Mouse (Mus musculus) embryonic fibroblast, embryonic 13.5 days (primary cell): ENCODE measurements around the gene Vdr. TPM values are rescaled to one million over a fixed set of nuclear protein-coding genes. Genes with fewer than 3 reads are reported as not detected.

Experiments
- H3K27ac ChIP-seq: 2 replicates; pipeline ENCODE4 v1.5.1; 2012; ENCODE audit warnings: low read length, control low read depth, inconsistent platforms; ENCODE audit not compliant: insufficient read depth
- H3K4me1 ChIP-seq: 2 replicates; pipeline ENCODE4 v1.6.1; 2011; ENCODE audit warnings: low read length; ENCODE audit not compliant: control insufficient read depth, insufficient read depth
- H3K4me3 ChIP-seq: 2 replicates; pipeline ENCODE4 v1.5.1; 2011; ENCODE audit warnings: mild to moderate bottlenecking, control low read depth, low read length; ENCODE audit not compliant: insufficient read depth
- CTCF ChIP-seq: IDR thresholded peaks from 2 replicates; pipeline ENCODE4 v1.5.1; 2011; ENCODE audit warnings: mild to moderate bottlenecking, control low read depth, low read length, moderate library complexity, borderline replicate concordance; ENCODE audit not compliant: insufficient read depth
- POLR2A ChIP-seq: IDR thresholded peaks from 2 replicates; pipeline ENCODE4 v1.6.1; 2011; ENCODE audit warnings: low read depth, mild to moderate bottlenecking, control low read depth, low read length, moderate library complexity
- polyA plus RNA-seq: library from polyadenylated mRNA; stranded (reverse); fragments of >200 nt; gene quantifications from 2 replicates; pipeline ENCODE4 v1.2.4, GENCODE M21; 2011; ENCODE audit warnings: low read depth; ENCODE audit not compliant: missing spikeins, insufficient read length

Gene Vdr
- polyA plus RNA-seq, 1 experiment = 4.8 TPM

- H3K4me3 ChIP-seq = no peak overlapping the region
Observed at GRCm38 (mm10) chr15:97841383-97841782, 69.0 kb downstream of the Vdr start.

GRCm38 (mm10) chr15:97840781-97841180 lies 69.6 kb downstream of the Vdr start:
- no peak for TF ChIP-seq CTCF
- TF ChIP-seq POLR2A = no peak
- peaks cover 5% of the 10 kb centered on the region; the same call in 1 of the 2 replicates for H3K4me1 ChIP-seq
- no peak overlapping the region for H3K4me3 ChIP-seq
- H3K27ac ChIP-seq = no peak overlapping the region

More at GRCm38 (mm10) chr15:97841383-97841782, 69.0 kb downstream of the Vdr start:
- H3K27ac ChIP-seq = no peak overlapping the region
- TF ChIP-seq POLR2A (no peak), CTCF (no peak)
- peaks cover 5% of the 10 kb centered on the region; the same call in 1 of the 2 replicates for H3K4me1 ChIP-seq

- H3K27ac ChIP-seq = 0 out of 2 replicates have a peak overlapping the region, but pooled peaks have one; percentile 12
- TF ChIP-seq CTCF (no peak), POLR2A (no peak)
- H3K4me3 ChIP-seq = no peak overlapping the region
- peaks cover 5% of the 10 kb centered on the region; the same call in 1 of the 2 replicates for H3K4me1 ChIP-seq
Observed at GRCm38 (mm10) chr15:97839991-97840455, 70.4 kb downstream of the Vdr start.

- Histone ChIP-seq H3K4me1 (peaks cover 5% of the 10 kb centered on the region; the same call in 1 of the 2 replicates), H3K4me3 (no peak overlapping the region), H3K27ac (0 out of 2 replicates have a peak overlapping the region, but pooled peaks have one; percentile 12)
- TF ChIP-seq CTCF = no peak
- TF ChIP-seq POLR2A = no peak
Observed at GRCm38 (mm10) chr15:97839473-97839872, 71.0 kb downstream of the Vdr start.

GRCm38 (mm10) chr15:97839012-97839411 lies 71.4 kb downstream of the Vdr start:
- TF ChIP-seq POLR2A (no peak), CTCF (no peak)
- Histone ChIP-seq H3K27ac (no peak overlapping the region), H3K4me3 (no peak overlapping the region), H3K4me1 (peaks cover 5% of the 10 kb centered on the region; the same call in 1 of the 2 replicates)

GRCm38 (mm10) chr15:97838395-97838794 lies 72.0 kb downstream of the Vdr start:
- Histone ChIP-seq H3K4me3 (no peak overlapping the region), H3K27ac (peak overlapping the region; percentile 27), H3K4me1 (peaks cover 5% of the 10 kb centered on the region; the same call in 1 of the 2 replicates)
- TF ChIP-seq CTCF (no peak), POLR2A (no peak)

GRCm38 (mm10) chr15:97837491-97838061 lies 72.9 kb downstream of the Vdr start:
- H3K4me3 ChIP-seq = no peak overlapping the region
- H3K27ac ChIP-seq = peak overlapping the region; percentile 87

GRCm38 (mm10) chr15:97836894-97837247 lies 73.6 kb downstream of the Vdr start:
- no peak for TF ChIP-seq CTCF
- no peak for TF ChIP-seq POLR2A
- H3K4me1 ChIP-seq = peaks cover 13% of the 10 kb centered on the region
- H3K27ac ChIP-seq = peak overlapping the region; percentile 87
- no peak overlapping the region for H3K4me3 ChIP-seq

More at GRCm38 (mm10) chr15:97837491-97838061, 72.9 kb downstream of the Vdr start:
- H3K4me1 ChIP-seq = peaks cover 10% of the 10 kb centered on the region
- TF ChIP-seq POLR2A (no peak), CTCF (no peak)

- no peak for TF ChIP-seq POLR2A
- TF ChIP-seq CTCF = no peak
- Histone ChIP-seq H3K4me1 (peaks cover 13% of the 10 kb centered on the region), H3K27ac (peak overlapping the region; percentile 87), H3K4me3 (no peak overlapping the region)
Observed at GRCm38 (mm10) chr15:97836153-97836893, 74.1 kb downstream of the Vdr start.

GRCm38 (mm10) chr15:97832764-97833479 lies 77.5 kb downstream of the Vdr start:
- no peak overlapping the region for H3K4me3 ChIP-seq
- H3K27ac ChIP-seq = peak overlapping the region; percentile 97
- H3K4me1 ChIP-seq = peaks cover 19% of the 10 kb centered on the region
- TF ChIP-seq CTCF (no peak), POLR2A (no peak; the same call in 1 of the 2 replicates)
